Mouse (Mus musculus) spleen, postnatal 10 days (tissue): ENCODE measurements around the gene Tprg.
A peak's percentile ranks its signal among the peaks of the same experiment; 100 is the strongest.

Experiments used
- DNase-seq, 2 experiments: peaks; one replicate each; pipeline ENCODE4 v3.0.0; 2021 to 2022; ENCODE audit warnings: low spot score in 2 of 2

Tprg gene

GRCm38 (mm10) chr16:25286517-25286916, at the start of gene Tprg:
Gene Tprg, plus strand, starts transcription at chr16:25286817.
- no peak for DNase-seq

- DNase-seq = no peak
These were observed 48.2 kb upstream of the Tprg start for GRCm38 (mm10) chr16:25238274-25239050.

GRCm38 (mm10) chr16:25248889-25249288, 37.7 kb upstream of the Tprg start:
- no peak for DNase-seq

GRCm38 (mm10) chr16:25250129-25250749, 36.4 kb upstream of the Tprg start:
- DNase-seq = no peak

GRCm38 (mm10) chr16:25251080-25251479, 35.5 kb upstream of the Tprg start:
- DNase-seq = no peak

GRCm38 (mm10) chr16:25254646-25255045, 32.0 kb upstream of the Tprg start:
- DNase-seq = no peak

GRCm38 (mm10) chr16:25255186-25255585, 31.4 kb upstream of the Tprg start:
- no peak for DNase-seq

GRCm38 (mm10) chr16:25255603-25256260, 30.9 kb upstream of the Tprg start:
- no peak for DNase-seq

- DNase-seq = no peak
These were observed 24.3 kb upstream of the Tprg start for GRCm38 (mm10) chr16:25262306-25262705.

GRCm38 (mm10) chr16:25262965-25263364, 23.7 kb upstream of the Tprg start:
- DNase-seq = no peak

- peak; percentile 71 to 84 for DNase-seq
These were observed 23.0 kb upstream of the Tprg start for GRCm38 (mm10) chr16:25263520-25264149.

- no peak for DNase-seq
These were observed 21.4 kb upstream of the Tprg start for GRCm38 (mm10) chr16:25265177-25265576.

GRCm38 (mm10) chr16:25268276-25268675, 18.3 kb upstream of the Tprg start:
- no peak for DNase-seq

GRCm38 (mm10) chr16:25282563-25282962, 4.1 kb upstream of the Tprg start:
- no peak for DNase-seq

GRCm38 (mm10) chr16:25293753-25294152, 7.1 kb downstream of the Tprg start:
- no peak for DNase-seq

- no peak for DNase-seq
These were observed 8.9 kb downstream of the Tprg start for GRCm38 (mm10) chr16:25295546-25295945.

- DNase-seq = no peak
These were observed 10.1 kb downstream of the Tprg start for GRCm38 (mm10) chr16:25296746-25297145.

- no peak for DNase-seq
These were observed 11.6 kb downstream of the Tprg start for GRCm38 (mm10) chr16:25298204-25298603.

- no peak for DNase-seq
These were observed 16.0 kb downstream of the Tprg start for GRCm38 (mm10) chr16:25302616-25303015.

GRCm38 (mm10) chr16:25314006-25314405, 27.4 kb downstream of the Tprg start:
- DNase-seq = no peak

GRCm38 (mm10) chr16:25315090-25315489, 28.5 kb downstream of the Tprg start:
- no peak for DNase-seq

GRCm38 (mm10) chr16:25325631-25326238, 39.1 kb downstream of the Tprg start:
- no peak for DNase-seq
